Mouse (Mus musculus): Measurements from ENCODE around the gene Pfn4. TPM values are rescaled to one million over a fixed set of nuclear protein-coding genes. Genes with fewer than 3 reads are reported as not detected.
A peak's percentile ranks its signal among the peaks of the same experiment; 100 is the strongest.
"Not testable (repeated sequence)": the region's sequence is repeated elsewhere in the genome, so short reads cannot be mapped to it uniquely, and the experiment has no call there.

The Pfn4 gene
- total and polyA plus RNA-seq, 2 experiments: 0.27 to 0.37 TPM

GRCm38 (mm10) chr12:4732332-4732731 is 36.5 kb upstream of the Pfn4 start:
- Histone ChIP-seq H3K4me3 (ENCODE audit: insufficient read depth, low read depth, low read length) (no peak overlapping the region), H3K27ac (replicated peaks; ENCODE audit: insufficient read depth, low read depth, low read length) (no peak overlapping the region), H3K27me3 (ENCODE audit: control insufficient read depth, insufficient read depth, low read length) (no peaks in the 10 kb centered on the region), H3K79me2 (ENCODE audit: control insufficient read depth, insufficient read depth, low read length) (no peaks in the 10 kb centered on the region), H3K4me1 (ENCODE audit: control insufficient read depth, insufficient read depth, low read length) (no peaks in the 10 kb centered on the region), H3K36me3 (ENCODE audit: control insufficient read depth, insufficient read depth, low read length) (no peaks in the 10 kb centered on the region), H3K9ac (ENCODE audit: low read depth, low read length) (no peak overlapping the region)
- DNase-seq (ENCODE audit: extremely low read depth, low read depth, low spot score): no peak
- no peak for TF ChIP-seq CTCF (IDR thresholded peaks at IDR 0.05; ENCODE audit: low read depth, low read length)
- TF ChIP-seq POLR2A (IDR thresholded peaks at IDR 0.05; ENCODE audit: extremely low read depth, insufficient read depth, low read length): no peak
- 71% methylated on average over 4 of the region's 4 CpGs for WGBS

- Histone ChIP-seq H3K27me3 (ENCODE audit: control insufficient read depth, insufficient read depth, low read length) (no peaks in the 10 kb centered on the region), H3K9ac (ENCODE audit: low read depth, low read length) (no peak within 1 kb of the TSS), H3K27ac (replicated peaks; ENCODE audit: insufficient read depth, low read depth, low read length) (no peak within 1 kb of the TSS), H3K36me3 (ENCODE audit: control insufficient read depth, insufficient read depth, low read length) (no peaks in the 10 kb centered on the region), H3K4me3 (ENCODE audit: insufficient read depth, low read depth, low read length) (no peak within 1 kb of the TSS), H3K79me2 (ENCODE audit: control insufficient read depth, insufficient read depth, low read length) (no peaks in the 10 kb centered on the region), H3K4me1 (ENCODE audit: control insufficient read depth, insufficient read depth, low read length) (no peaks in the 10 kb centered on the region)
- 91% methylated on average over 18 of the region's 18 CpGs for WGBS
- no peak for TF ChIP-seq CTCF (IDR thresholded peaks at IDR 0.05; ENCODE audit: low read depth, low read length)
- TF ChIP-seq POLR2A (IDR thresholded peaks at IDR 0.05; ENCODE audit: extremely low read depth, insufficient read depth, low read length): no peak
- no peak for DNase-seq (ENCODE audit: extremely low read depth, low read depth, low spot score)
Measured at GRCm38 (mm10) chr12:4738031-4738576, 30.7 kb upstream of the Pfn4 start, which contains the start of gene Fam228a. Gene Fam228a, minus strand, starts transcription at chr12:4738430.

DNA sequence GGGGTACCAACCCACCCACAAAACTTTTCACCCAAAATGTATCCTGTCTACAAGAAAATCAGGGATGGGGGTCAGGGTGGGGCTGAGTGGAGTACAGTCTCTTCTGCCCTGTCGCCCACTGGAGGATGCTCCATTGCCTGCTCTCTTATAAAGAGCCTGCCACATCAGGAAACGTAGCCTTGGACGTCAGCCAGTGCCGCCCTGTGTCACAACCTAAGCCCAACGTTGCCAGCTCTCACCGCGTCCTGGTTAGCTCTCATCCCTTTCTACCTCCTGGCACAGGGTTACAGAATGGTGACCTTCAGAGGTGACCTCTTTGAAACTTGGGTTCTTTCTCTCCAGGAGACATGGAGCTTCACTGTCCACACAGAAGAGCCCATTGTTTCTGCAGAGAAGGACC is 28.0 kb upstream of the Pfn4 start:
- TF ChIP-seq CTCF (IDR thresholded peaks at IDR 0.05; ENCODE audit: low read depth, low read length) (no peak), POLR2A (IDR thresholded peaks at IDR 0.05; ENCODE audit: extremely low read depth, insufficient read depth, low read length) (no peak)
- H3K4me3 ChIP-seq (ENCODE audit: insufficient read depth, low read depth, low read length): no peak overlapping the region
- no peaks in the 10 kb centered on the region for H3K4me1 ChIP-seq (ENCODE audit: control insufficient read depth, insufficient read depth, low read length)
- DNase-seq (ENCODE audit: extremely low read depth, low read depth, low spot score): peak; percentile 44
- no peak overlapping the region for H3K9ac ChIP-seq (ENCODE audit: low read depth, low read length)
- H3K27me3 ChIP-seq (ENCODE audit: control insufficient read depth, insufficient read depth, low read length): no peaks in the 10 kb centered on the region
- 38% methylated on average over 7 of the region's 7 CpGs for WGBS
- H3K27ac ChIP-seq (replicated peaks; ENCODE audit: insufficient read depth, low read depth, low read length): no peak overlapping the region
- no peaks in the 10 kb centered on the region for H3K36me3 ChIP-seq (ENCODE audit: control insufficient read depth, insufficient read depth, low read length)
- no peaks in the 10 kb centered on the region for H3K79me2 ChIP-seq (ENCODE audit: control insufficient read depth, insufficient read depth, low read length)

- H3K4me3 ChIP-seq (ENCODE audit: insufficient read depth, low read depth, low read length): no peak overlapping the region
- no peaks in the 10 kb centered on the region for H3K36me3 ChIP-seq (ENCODE audit: control insufficient read depth, insufficient read depth, low read length)
- no peak overlapping the region for H3K9ac ChIP-seq (ENCODE audit: low read depth, low read length)
- no peak overlapping the region for H3K27ac ChIP-seq (replicated peaks; ENCODE audit: insufficient read depth, low read depth, low read length)
- no peaks in the 10 kb centered on the region for H3K27me3 ChIP-seq (ENCODE audit: control insufficient read depth, insufficient read depth, low read length)
- no peaks in the 10 kb centered on the region for H3K4me1 ChIP-seq (ENCODE audit: control insufficient read depth, insufficient read depth, low read length)
- no peak for DNase-seq (ENCODE audit: extremely low read depth, low read depth, low spot score)
- H3K79me2 ChIP-seq (ENCODE audit: control insufficient read depth, insufficient read depth, low read length): no peaks in the 10 kb centered on the region
- TF ChIP-seq CTCF (IDR thresholded peaks at IDR 0.05; ENCODE audit: low read depth, low read length): no peak
- 85% methylated on average over 3 of the region's 3 CpGs for WGBS
Measured at GRCm38 (mm10) chr12:4742183-4742582, 26.6 kb upstream of the Pfn4 start.

- H3K27ac ChIP-seq (replicated peaks; ENCODE audit: insufficient read depth, low read depth, low read length): no peak overlapping the region
- DNase-seq (ENCODE audit: extremely low read depth, low read depth, low spot score): no peak
- WGBS: 92% methylated on average over 10 of the region's 10 CpGs
- no peaks in the 10 kb centered on the region for H3K4me1 ChIP-seq (ENCODE audit: control insufficient read depth, insufficient read depth, low read length)
- H3K27me3 ChIP-seq (ENCODE audit: control insufficient read depth, insufficient read depth, low read length): no peaks in the 10 kb centered on the region
- no peaks in the 10 kb centered on the region for H3K79me2 ChIP-seq (ENCODE audit: control insufficient read depth, insufficient read depth, low read length)
- H3K4me3 ChIP-seq (ENCODE audit: insufficient read depth, low read depth, low read length): no peak overlapping the region
- H3K36me3 ChIP-seq (ENCODE audit: control insufficient read depth, insufficient read depth, low read length): no peaks in the 10 kb centered on the region
- no peak overlapping the region for H3K9ac ChIP-seq (ENCODE audit: low read depth, low read length)
- TF ChIP-seq POLR2A (IDR thresholded peaks at IDR 0.05; ENCODE audit: extremely low read depth, insufficient read depth, low read length): no peak
- no peak for TF ChIP-seq CTCF (IDR thresholded peaks at IDR 0.05; ENCODE audit: low read depth, low read length)
Measured at GRCm38 (mm10) chr12:4744486-4744885, 24.3 kb upstream of the Pfn4 start.

DNA sequence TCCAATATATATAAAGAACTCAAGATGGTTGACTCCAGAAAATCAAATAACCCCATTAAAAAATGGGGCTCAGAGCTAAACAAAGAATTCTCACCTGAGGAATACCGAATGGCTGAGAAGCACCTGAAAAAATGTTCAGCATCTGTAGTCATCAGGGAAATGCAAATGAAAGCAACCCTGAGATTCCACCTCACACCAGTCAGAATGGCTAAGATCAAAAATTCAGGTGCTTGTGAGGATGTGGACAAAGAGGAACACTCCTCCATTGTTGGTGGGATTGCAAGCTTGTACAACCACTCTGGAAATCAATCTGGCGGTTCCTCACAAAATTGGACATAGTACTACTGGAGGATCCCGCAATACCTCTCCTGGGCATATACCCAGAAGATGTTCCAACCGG is 14.4 kb upstream of the Pfn4 start:
- H3K4me3 ChIP-seq (ENCODE audit: insufficient read depth, low read depth, low read length); H3K27me3 ChIP-seq (ENCODE audit: control insufficient read depth, insufficient read depth, low read length); H3K9ac ChIP-seq (ENCODE audit: low read depth, low read length); H3K36me3 ChIP-seq (ENCODE audit: control insufficient read depth, insufficient read depth, low read length); DNase-seq (ENCODE audit: extremely low read depth, low read depth, low spot score); H3K4me1 ChIP-seq (ENCODE audit: control insufficient read depth, insufficient read depth, low read length); H3K79me2 ChIP-seq (ENCODE audit: control insufficient read depth, insufficient read depth, low read length); H3K27ac ChIP-seq (replicated peaks; ENCODE audit: insufficient read depth, low read depth, low read length): not testable (repeated sequence)
- WGBS: 93% methylated on average over 4 of the region's 4 CpGs

Data from liver, adult 2 months (tissue).